Mouse (Mus musculus): ENCODE data around the gene Mum1l1. TPM values are rescaled to one million over a fixed set of nuclear protein-coding genes. Genes with fewer than 3 reads are reported as not detected.

The Mum1l1 gene
- polyA plus RNA-seq, 1 experiment: not detected

GRCm38 (mm10) chrX:139219017-139219416 lies 9.2 kb downstream of the Mum1l1 start:
- TF ChIP-seq CTCF (IDR thresholded peaks at IDR 0.05; ENCODE audit: insufficient read depth, low read depth, low read length) (no peak), POLR2A (IDR thresholded peaks at IDR 0.05; ENCODE audit: insufficient read depth, low read depth, low read length) (no peak)
- 19% methylated on average over 2 of the region's 2 CpGs for WGBS
- Histone ChIP-seq H3K4me1 (ENCODE audit: control insufficient read depth, insufficient read depth, low read length) (no peaks in the 10 kb centered on the region), H3K27ac (ENCODE audit: insufficient read depth, low read depth, low read length) (no peak overlapping the region), H3K4me3 (ENCODE audit: insufficient read depth, low read depth, low read length) (no peak overlapping the region)

- TF ChIP-seq CTCF (IDR thresholded peaks at IDR 0.05; ENCODE audit: insufficient read depth, low read depth, low read length) (no peak), POLR2A (IDR thresholded peaks at IDR 0.05; ENCODE audit: insufficient read depth, low read depth, low read length) (no peak)
- no peak overlapping the region for H3K4me3 ChIP-seq (ENCODE audit: insufficient read depth, low read depth, low read length)
- H3K4me1 ChIP-seq (ENCODE audit: control insufficient read depth, insufficient read depth, low read length): no peaks in the 10 kb centered on the region
- 72% methylated on average over 4 of the region's 4 CpGs for WGBS
- H3K27ac ChIP-seq (ENCODE audit: insufficient read depth, low read depth, low read length): no peak overlapping the region
These were observed 11.0 kb downstream of the Mum1l1 start for GRCm38 (mm10) chrX:139220830-139221229.

GRCm38 (mm10) chrX:139221893-139222292 lies 12.1 kb downstream of the Mum1l1 start:
- 77% methylated on average over 3 of the region's 3 CpGs for WGBS

GRCm38 (mm10) chrX:139231143-139231542 lies 21.3 kb downstream of the Mum1l1 start:
- Histone ChIP-seq H3K27ac (ENCODE audit: insufficient read depth, low read depth, low read length) (no peak overlapping the region), H3K4me3 (ENCODE audit: insufficient read depth, low read depth, low read length) (peak overlapping the region; percentile 18), H3K4me1 (ENCODE audit: control insufficient read depth, insufficient read depth, low read length) (no peaks in the 10 kb centered on the region)
- WGBS: 32% methylated on average over 9 of the region's 9 CpGs
- TF ChIP-seq POLR2A (IDR thresholded peaks at IDR 0.05; ENCODE audit: insufficient read depth, low read depth, low read length) (no peak), CTCF (IDR thresholded peaks at IDR 0.05; ENCODE audit: insufficient read depth, low read depth, low read length) (no peak)

More at GRCm38 (mm10) chrX:139221893-139222292, 12.1 kb downstream of the Mum1l1 start:
- TF ChIP-seq CTCF (IDR thresholded peaks at IDR 0.05; ENCODE audit: insufficient read depth, low read depth, low read length) (no peak), POLR2A (IDR thresholded peaks at IDR 0.05; ENCODE audit: insufficient read depth, low read depth, low read length) (no peak)
- Histone ChIP-seq H3K27ac (ENCODE audit: insufficient read depth, low read depth, low read length) (no peak overlapping the region), H3K4me1 (ENCODE audit: control insufficient read depth, insufficient read depth, low read length) (no peaks in the 10 kb centered on the region), H3K4me3 (ENCODE audit: insufficient read depth, low read depth, low read length) (no peak overlapping the region)

GRCm38 (mm10) chrX:139247294-139247693 lies 37.5 kb downstream of the Mum1l1 start:
- Histone ChIP-seq H3K4me1 (ENCODE audit: control insufficient read depth, insufficient read depth, low read length) (no peaks in the 10 kb centered on the region), H3K27ac (ENCODE audit: insufficient read depth, low read depth, low read length) (no peak overlapping the region), H3K4me3 (ENCODE audit: insufficient read depth, low read depth, low read length) (no peak overlapping the region)
- TF ChIP-seq POLR2A (IDR thresholded peaks at IDR 0.05; ENCODE audit: insufficient read depth, low read depth, low read length) (no peak), CTCF (IDR thresholded peaks at IDR 0.05; ENCODE audit: insufficient read depth, low read depth, low read length) (no peak)
- 78% methylated on average over 3 of the region's 3 CpGs for WGBS

- no peaks in the 10 kb centered on the region for H3K4me1 ChIP-seq (ENCODE audit: control insufficient read depth, insufficient read depth, low read length)
- TF ChIP-seq POLR2A (IDR thresholded peaks at IDR 0.05; ENCODE audit: insufficient read depth, low read depth, low read length) (no peak), CTCF (IDR thresholded peaks at IDR 0.05; ENCODE audit: insufficient read depth, low read depth, low read length) (no peak)
- 79% methylated on average over 10 of the region's 10 CpGs for WGBS
- H3K27ac ChIP-seq (ENCODE audit: insufficient read depth, low read depth, low read length): no peak overlapping the region
- H3K4me3 ChIP-seq (ENCODE audit: insufficient read depth, low read depth, low read length): no peak overlapping the region
These were observed 47.2 kb downstream of the Mum1l1 start for GRCm38 (mm10) chrX:139257072-139257471.

- WGBS: 95% methylated on average over 4 of the region's 4 CpGs
- TF ChIP-seq POLR2A (IDR thresholded peaks at IDR 0.05; ENCODE audit: insufficient read depth, low read depth, low read length) (no peak), CTCF (IDR thresholded peaks at IDR 0.05; ENCODE audit: insufficient read depth, low read depth, low read length) (no peak)
- no peak overlapping the region for H3K27ac ChIP-seq (ENCODE audit: insufficient read depth, low read depth, low read length)
- no peak overlapping the region for H3K4me3 ChIP-seq (ENCODE audit: insufficient read depth, low read depth, low read length)
- no peaks in the 10 kb centered on the region for H3K4me1 ChIP-seq (ENCODE audit: control insufficient read depth, insufficient read depth, low read length)
These were observed 72.1 kb downstream of the Mum1l1 start for GRCm38 (mm10) chrX:139281966-139282365.

Other genes with a start within 250 kb of the Mum1l1 start
- gene Serpina7, start 124.8 kb upstream of the Mum1l1 start, polyA plus RNA-seq (2012; ENCODE audit: insufficient read depth, insufficient read length, low replicate concordance, missing spikeins): not detected in 2 replicates
- not detected in 2 replicates for gene 4930513O06Rik, start 123.8 kb upstream of the Mum1l1 start, polyA plus RNA-seq (2012; ENCODE audit: insufficient read depth, insufficient read length, low replicate concordance, missing spikeins)
- not detected in 2 replicates for gene 4933428M09Rik, start 30.8 kb upstream of the Mum1l1 start, polyA plus RNA-seq (2012; ENCODE audit: insufficient read depth, insufficient read length, low replicate concordance, missing spikeins)
- not detected in 2 replicates for gene Trap1a, start 123.6 kb downstream of the Mum1l1 start, polyA plus RNA-seq (2012; ENCODE audit: insufficient read depth, insufficient read length, low replicate concordance, missing spikeins)

Data from olfactory bulb, adult 2 months (tissue).